Mouse (Mus musculus): Measurements from ENCODE around the gene Sytl3. TPM values are rescaled to one million over a fixed set of nuclear protein-coding genes. Genes with fewer than 3 reads are reported as not detected.
"Not testable (repeated sequence)": the region's sequence is repeated elsewhere in the genome, so short reads cannot be mapped to it uniquely, and the experiment has no call there.

Sytl3 gene
- polyA plus RNA-seq, 1 experiment from 2014 or later: 0.18 TPM

DNA sequence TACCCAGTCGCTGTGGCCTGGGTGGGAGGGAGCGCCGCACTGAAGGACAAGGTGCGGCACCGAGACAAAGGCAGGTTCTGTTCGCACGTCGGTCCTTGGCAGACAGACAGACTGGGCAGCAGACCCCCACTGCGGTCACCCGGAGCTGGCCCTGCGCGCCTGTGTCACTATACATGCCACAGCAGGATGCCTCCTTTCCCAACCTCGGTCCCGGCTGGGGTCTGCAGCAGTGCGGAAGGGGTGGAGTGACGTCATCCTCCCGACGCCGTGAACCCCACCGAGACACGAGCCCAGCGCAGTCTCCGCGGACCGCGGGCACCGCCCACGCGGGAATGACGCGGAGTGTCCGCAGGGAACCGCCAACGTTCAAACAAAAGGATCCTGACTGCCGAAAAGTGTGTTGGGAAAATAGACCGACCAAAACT is 3.8 kb upstream of the Sytl3 start:
- peak; percentile 96 for DNase-seq
- WGBS: under 1% methylated on average over 35 of the region's 36 CpGs
- peak overlapping the region; percentile 47 for H3K4me2 ChIP-seq (ENCODE audit: low read length)
- H3K27me3 ChIP-seq (ENCODE audit: control insufficient read depth, insufficient read depth, low read length); H3K9me3 ChIP-seq (ENCODE audit: control insufficient read depth, low read length); H3K4me1 ChIP-seq (ENCODE audit: control insufficient read depth, insufficient read depth, low read length); H3K36me3 ChIP-seq (ENCODE audit: control insufficient read depth, insufficient read depth, low read length): not testable (repeated sequence)
- peak overlapping the region; percentile 49; the same call in 1 of the 2 replicates for H3K9ac ChIP-seq (replicated peaks; ENCODE audit: low read length)
- H3K4me3 ChIP-seq (replicated peaks; ENCODE audit: low read depth, low read length): peak overlapping the region; percentile 42
- peak; percentile 94 for ATAC-seq (ENCODE audit: low FRiP score, low TSS enrichment)
- H3K27ac ChIP-seq (replicated peaks; ENCODE audit: low read depth, low read length): peak overlapping the region; percentile 91

DNA sequence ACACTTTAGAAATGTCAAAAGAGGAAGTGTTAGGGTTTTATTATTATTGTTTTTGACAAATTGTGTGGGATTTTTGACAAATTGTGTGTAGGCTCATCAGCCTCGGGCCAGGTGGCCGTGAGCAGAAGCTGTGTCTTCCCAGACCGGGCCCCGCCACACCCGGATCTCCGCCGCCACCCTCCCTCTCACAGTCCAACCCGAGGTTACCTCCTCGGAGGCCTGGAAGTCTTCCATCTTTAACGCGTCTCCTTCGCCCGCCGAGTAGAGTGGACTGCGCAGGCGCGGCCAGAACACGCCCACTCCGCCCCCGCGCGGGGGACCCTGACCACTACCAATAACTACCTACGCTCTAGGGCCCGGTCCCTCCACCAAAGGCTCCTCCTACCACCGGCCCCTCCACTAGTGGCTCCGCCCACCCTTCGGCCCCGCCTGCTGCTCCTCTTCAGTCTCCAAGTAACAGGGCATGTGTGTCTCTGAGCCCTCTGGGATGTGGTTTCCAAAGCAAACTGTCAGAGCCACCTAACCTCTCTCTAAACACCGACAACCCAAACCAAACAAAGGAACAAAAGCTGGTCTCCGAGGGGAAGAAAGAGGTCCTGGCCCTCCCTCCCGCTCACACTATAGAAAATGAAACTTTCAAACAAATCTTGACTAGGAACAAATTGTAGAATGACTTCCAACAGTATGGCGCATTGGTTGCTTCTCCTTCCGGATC is 3.2 kb upstream of the Sytl3 start, which contains the start of gene Dynlt1f:
TSS of gene Dynlt1f (minus strand) at position 334 of the 715 bp plus-strand sequence.
- peak; percentile 40 for DNase-seq
- H3K27me3 ChIP-seq (ENCODE audit: control insufficient read depth, insufficient read depth, low read length); H3K36me3 ChIP-seq (ENCODE audit: control insufficient read depth, insufficient read depth, low read length); H3K9me3 ChIP-seq (ENCODE audit: control insufficient read depth, low read length); H3K4me1 ChIP-seq (ENCODE audit: control insufficient read depth, insufficient read depth, low read length): not testable (repeated sequence)
- H3K27ac ChIP-seq (replicated peaks; ENCODE audit: low read depth, low read length): peak within 1 kb of the TSS; percentile 91
- ATAC-seq (ENCODE audit: low FRiP score, low TSS enrichment): peak; percentile 92
- 2% methylated on average over 22 of the region's 33 CpGs for WGBS
- H3K4me3 ChIP-seq (replicated peaks; ENCODE audit: low read depth, low read length): peak within 1 kb of the TSS; percentile 42
- peak within 1 kb of the TSS; percentile 49; the same call in 1 of the 2 replicates for H3K9ac ChIP-seq (replicated peaks; ENCODE audit: low read length)
- H3K4me2 ChIP-seq (ENCODE audit: low read length): peak within 1 kb of the TSS; percentile 47

DNA sequence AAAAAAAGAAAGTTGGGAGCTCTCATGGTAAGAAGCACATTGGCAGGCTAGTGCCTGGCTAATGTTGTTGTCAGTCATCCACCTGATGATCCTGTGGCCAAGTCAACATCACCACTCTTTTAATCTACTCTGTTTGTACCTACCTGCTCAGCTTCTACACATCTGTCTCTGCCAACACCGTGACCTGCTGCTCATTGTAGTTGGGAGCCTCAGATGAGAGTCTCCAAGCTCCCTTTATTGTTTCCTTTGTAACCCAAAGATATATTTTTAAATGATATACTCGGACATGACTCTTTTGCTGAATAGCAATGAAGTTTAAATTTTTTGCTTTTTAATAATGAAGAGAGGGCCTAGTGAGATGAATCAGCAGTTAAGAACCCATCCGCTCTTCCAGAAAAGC is 2.4 kb upstream of the Sytl3 start:
- not testable (repeated sequence) for H3K4me1 ChIP-seq (ENCODE audit: control insufficient read depth, insufficient read depth, low read length); H3K4me2 ChIP-seq (ENCODE audit: low read length); H3K27ac ChIP-seq (replicated peaks; ENCODE audit: low read depth, low read length); H3K4me3 ChIP-seq (replicated peaks; ENCODE audit: low read depth, low read length); ATAC-seq (ENCODE audit: low FRiP score, low TSS enrichment); H3K9ac ChIP-seq (replicated peaks; ENCODE audit: low read length); H3K36me3 ChIP-seq (ENCODE audit: control insufficient read depth, insufficient read depth, low read length); DNase-seq; H3K27me3 ChIP-seq (ENCODE audit: control insufficient read depth, insufficient read depth, low read length); H3K9me3 ChIP-seq (ENCODE audit: control insufficient read depth, low read length)
- 97% methylated on average over 1 of the region's 3 CpGs for WGBS

DNA sequence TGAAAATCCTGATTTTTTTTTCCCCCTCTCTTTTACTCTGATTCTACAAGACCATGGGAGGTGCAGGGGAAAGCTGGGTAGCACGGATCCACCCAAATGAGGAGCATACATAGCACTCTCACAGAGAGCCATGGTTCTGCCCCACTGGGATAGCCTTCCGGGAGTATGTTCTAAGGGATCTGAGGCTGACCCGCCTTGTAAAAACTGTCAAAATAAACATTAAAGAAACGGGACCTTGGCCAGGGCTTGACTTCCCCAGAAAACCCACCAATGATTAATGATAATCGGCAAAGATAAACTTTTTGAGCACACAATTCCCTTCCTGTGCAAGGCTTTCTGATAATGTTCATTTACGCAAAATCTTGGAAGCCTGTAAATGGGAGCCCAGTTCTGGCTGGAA is 1.7 kb downstream of the Sytl3 start:
- H3K27ac ChIP-seq (replicated peaks; ENCODE audit: low read depth, low read length); DNase-seq; H3K4me3 ChIP-seq (replicated peaks; ENCODE audit: low read depth, low read length); ATAC-seq (ENCODE audit: low FRiP score, low TSS enrichment); H3K9me3 ChIP-seq (ENCODE audit: control insufficient read depth, low read length); H3K9ac ChIP-seq (replicated peaks; ENCODE audit: low read length); H3K4me1 ChIP-seq (ENCODE audit: control insufficient read depth, insufficient read depth, low read length); H3K4me2 ChIP-seq (ENCODE audit: low read length); H3K36me3 ChIP-seq (ENCODE audit: control insufficient read depth, insufficient read depth, low read length); H3K27me3 ChIP-seq (ENCODE audit: control insufficient read depth, insufficient read depth, low read length): not testable (repeated sequence)
- 82% methylated on average over 6 of the region's 6 CpGs for WGBS

GRCm38 (mm10) chr17:6661093-6661816 is 2.4 kb downstream of the Sytl3 start:
- not testable (repeated sequence) for ATAC-seq (ENCODE audit: low FRiP score, low TSS enrichment); DNase-seq
- 46% methylated on average over 9 of the region's 11 CpGs for WGBS

GRCm38 (mm10) chr17:6662840-6663239 is 3.9 kb downstream of the Sytl3 start:
- H3K4me2 ChIP-seq (ENCODE audit: low read length); H3K9me3 ChIP-seq (ENCODE audit: control insufficient read depth, low read length); H3K9ac ChIP-seq (replicated peaks; ENCODE audit: low read length); H3K27ac ChIP-seq (replicated peaks; ENCODE audit: low read depth, low read length); H3K4me3 ChIP-seq (replicated peaks; ENCODE audit: low read depth, low read length); H3K36me3 ChIP-seq (ENCODE audit: control insufficient read depth, insufficient read depth, low read length); H3K27me3 ChIP-seq (ENCODE audit: control insufficient read depth, insufficient read depth, low read length); DNase-seq; ATAC-seq (ENCODE audit: low FRiP score, low TSS enrichment); H3K4me1 ChIP-seq (ENCODE audit: control insufficient read depth, insufficient read depth, low read length): not testable (repeated sequence)
- 62% methylated on average over 3 of the region's 3 CpGs for WGBS

More at GRCm38 (mm10) chr17:6661093-6661816, 2.4 kb downstream of the Sytl3 start:
- H3K4me1 ChIP-seq (ENCODE audit: control insufficient read depth, insufficient read depth, low read length); H3K9ac ChIP-seq (replicated peaks; ENCODE audit: low read length); H3K9me3 ChIP-seq (ENCODE audit: control insufficient read depth, low read length); H3K27me3 ChIP-seq (ENCODE audit: control insufficient read depth, insufficient read depth, low read length); H3K36me3 ChIP-seq (ENCODE audit: control insufficient read depth, insufficient read depth, low read length); H3K4me2 ChIP-seq (ENCODE audit: low read length); H3K27ac ChIP-seq (replicated peaks; ENCODE audit: low read depth, low read length); H3K4me3 ChIP-seq (replicated peaks; ENCODE audit: low read depth, low read length): not testable (repeated sequence)

- not testable (repeated sequence) for H3K36me3 ChIP-seq (ENCODE audit: control insufficient read depth, insufficient read depth, low read length); DNase-seq; H3K4me1 ChIP-seq (ENCODE audit: control insufficient read depth, insufficient read depth, low read length); ATAC-seq (ENCODE audit: low FRiP score, low TSS enrichment); H3K27ac ChIP-seq (replicated peaks; ENCODE audit: low read depth, low read length); H3K9ac ChIP-seq (replicated peaks; ENCODE audit: low read length); H3K4me3 ChIP-seq (replicated peaks; ENCODE audit: low read depth, low read length); H3K4me2 ChIP-seq (ENCODE audit: low read length); H3K27me3 ChIP-seq (ENCODE audit: control insufficient read depth, insufficient read depth, low read length); H3K9me3 ChIP-seq (ENCODE audit: control insufficient read depth, low read length)
- 93% methylated on average over 4 of the region's 5 CpGs for WGBS
Observed at GRCm38 (mm10) chr17:6665389-6665788, 6.5 kb downstream of the Sytl3 start.

- H3K9ac ChIP-seq (replicated peaks; ENCODE audit: low read length); H3K9me3 ChIP-seq (ENCODE audit: control insufficient read depth, low read length); H3K27ac ChIP-seq (replicated peaks; ENCODE audit: low read depth, low read length); H3K4me3 ChIP-seq (replicated peaks; ENCODE audit: low read depth, low read length); H3K27me3 ChIP-seq (ENCODE audit: control insufficient read depth, insufficient read depth, low read length); H3K4me1 ChIP-seq (ENCODE audit: control insufficient read depth, insufficient read depth, low read length); H3K36me3 ChIP-seq (ENCODE audit: control insufficient read depth, insufficient read depth, low read length); DNase-seq; H3K4me2 ChIP-seq (ENCODE audit: low read length); ATAC-seq (ENCODE audit: low FRiP score, low TSS enrichment): not testable (repeated sequence)
- whole genome bisulfite sequencing: no CpG with 5 or more reads among the region's 6 CpGs
Observed at GRCm38 (mm10) chr17:6668522-6668921, 9.6 kb downstream of the Sytl3 start.

Data from midbrain, embryonic 14.5 days (tissue).